Mouse (Mus musculus) kidney, adult 2 months (tissue): ENCODE measurements around the gene Gfra4. TPM values are rescaled to one million over a fixed set of nuclear protein-coding genes. Genes with fewer than 3 reads are reported as not detected.
A peak's percentile ranks its signal among the peaks of the same experiment; 100 is the strongest.

Source experiments
- DNase-seq: peaks from one replicate; pipeline ENCODE4 v3.0.0; 2021
- H3K27ac ChIP-seq: fragments of 200-500 bp; 2 replicates; pipeline ENCODE4 v1.5.1; 2012; ENCODE audit warnings: low read depth, low read length, control low read depth, inconsistent platforms; ENCODE audit not compliant: insufficient read depth
- H3K27me3 ChIP-seq: fragments of 200-500 bp; replicated peaks from 2 replicates; pipeline ENCODE4 v1.6.1; 2012; ENCODE audit warnings: mild to moderate bottlenecking, moderate library complexity, low read length, inconsistent platforms; ENCODE audit not compliant: control insufficient read depth, insufficient read depth
- H3K36me3 ChIP-seq: fragments of 200-500 bp; 2 replicates; pipeline ENCODE4 v1.6.1; 2012; ENCODE audit warnings: mild to moderate bottlenecking, moderate library complexity, low read length, inconsistent platforms; ENCODE audit not compliant: control insufficient read depth, insufficient read depth
- H3K4me1 ChIP-seq: fragments of 200-500 bp; 2 replicates; pipeline ENCODE4 v1.6.1; 2011; ENCODE audit warnings: low read length; ENCODE audit not compliant: control insufficient read depth, insufficient read depth
- H3K4me3 ChIP-seq: fragments of 200-500 bp; 2 replicates; pipeline ENCODE4 v1.5.1; 2011; ENCODE audit warnings: mild to moderate bottlenecking, low read depth, low read length, control low read depth; ENCODE audit not compliant: insufficient read depth
- CTCF ChIP-seq: fragments of 200-500 bp; conservative IDR thresholded peaks from 2 replicates; pipeline ENCODE4 v1.5.1; 2011; ENCODE audit warnings: low read depth, mild to moderate bottlenecking, control low read depth, low read length, moderate library complexity, mixed read lengths; ENCODE audit not compliant: insufficient read depth, insufficient read length
- POLR2A ChIP-seq: fragments of 200-500 bp; IDR thresholded peaks from one replicate; pipeline ENCODE4 v1.6.1; 2011; ENCODE audit warnings: low read depth, low read length, control low read depth
- WGBS: fragments of 180-500 bp; shearing (Covaris S2); methylation state at CpG from one replicate; pipeline ENCODE4 v1.1.7; 2018; 5-methylcytosine and 5-hydroxymethylcytosine counted together
- polyA plus RNA-seq: library from polyadenylated mRNA; depleted of rRNA; stranded (reverse); fragments of >200 nt; gene quantifications from 2 replicates; pipeline ENCODE4 v1.2.3, GENCODE M21; 2012

The Gfra4 gene
- polyA plus RNA-seq, 1 experiment: 7.2 TPM

DNA sequence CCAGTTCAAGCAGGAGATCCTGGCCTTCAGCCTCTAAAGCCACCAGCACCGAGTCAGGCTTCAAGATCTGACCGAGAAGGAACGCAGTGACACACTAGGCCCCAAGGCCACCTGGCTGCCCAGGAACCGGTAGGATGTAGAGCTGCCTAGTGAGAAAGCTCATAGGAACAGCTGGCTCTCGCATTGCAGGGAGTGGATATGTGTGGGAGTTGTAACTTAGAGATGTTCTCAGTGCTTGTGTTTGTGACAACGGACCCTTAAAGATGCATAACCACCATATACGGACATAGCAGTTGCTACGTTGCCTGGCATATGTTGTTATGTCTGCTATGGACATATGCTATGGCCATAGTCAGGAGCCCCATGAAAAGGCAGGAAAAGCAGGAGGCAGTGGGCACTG lies 15.8 kb upstream of the Gfra4 start:
- H3K36me3 ChIP-seq: no peaks in the 10 kb centered on the region
- no peaks in the 10 kb centered on the region for H3K4me1 ChIP-seq
- no peaks in the 10 kb centered on the region for H3K27me3 ChIP-seq
- no peak for DNase-seq
- H3K4me3 ChIP-seq: no peak overlapping the region
- WGBS: 93% methylated on average over 8 of the region's 8 CpGs
- H3K27ac ChIP-seq: no peak overlapping the region
- TF ChIP-seq CTCF (no peak), POLR2A (no peak)

GRCm38 (mm10) chr2:131056191-131056590 lies 13.3 kb upstream of the Gfra4 start:
- Histone ChIP-seq H3K27me3 (no peaks in the 10 kb centered on the region), H3K4me3 (no peak overlapping the region), H3K4me1 (no peaks in the 10 kb centered on the region), H3K27ac (no peak overlapping the region), H3K36me3 (no peaks in the 10 kb centered on the region)
- TF ChIP-seq CTCF (peak; percentile 63), POLR2A (no peak)
- WGBS: 5% methylated on average over 10 of the region's 10 CpGs
- peak; percentile 13 for DNase-seq

- Histone ChIP-seq H3K36me3 (no peaks in the 10 kb centered on the region), H3K4me3 (no peak overlapping the region), H3K4me1 (no peaks in the 10 kb centered on the region), H3K27me3 (no peaks in the 10 kb centered on the region), H3K27ac (no peak overlapping the region)
- TF ChIP-seq CTCF (peak; percentile 72), POLR2A (no peak)
- DNase-seq: peak; percentile 47
- WGBS: 5% methylated on average over 10 of the region's 10 CpGs
These were observed 12.7 kb upstream of the Gfra4 start for GRCm38 (mm10) chr2:131055631-131056030.

DNA sequence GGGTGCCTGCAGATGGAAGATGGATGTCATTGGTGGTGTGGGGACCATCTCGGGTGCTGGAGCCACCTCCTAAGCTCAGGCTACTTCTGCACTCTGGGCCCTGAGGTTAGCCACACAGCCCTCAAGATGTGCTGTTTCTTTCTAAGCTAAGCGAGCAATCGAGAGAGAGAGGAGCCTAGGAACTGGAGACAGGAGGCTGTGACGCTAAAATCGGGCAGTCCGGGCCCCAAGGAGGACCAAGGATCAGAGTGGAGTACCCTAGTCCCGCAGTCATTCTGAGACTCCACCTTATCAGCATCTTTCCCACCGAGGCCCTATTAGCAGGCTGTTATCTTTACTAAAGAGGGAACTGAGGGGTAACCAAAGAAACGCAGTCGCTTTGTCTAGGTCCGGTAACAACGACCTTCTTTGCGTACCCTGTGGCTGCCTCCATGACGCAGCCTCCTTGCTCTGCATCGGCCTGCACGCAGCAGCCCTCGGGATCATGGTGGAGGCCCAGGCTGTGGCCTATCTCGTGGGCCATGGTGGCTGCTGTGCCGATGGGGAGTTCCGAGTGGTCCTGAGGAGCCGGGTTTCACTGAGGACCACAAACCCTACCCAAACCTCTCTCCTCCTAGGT lies 11.9 kb upstream of the Gfra4 start:
- H3K27me3 ChIP-seq: no peaks in the 10 kb centered on the region
- no peak overlapping the region for H3K27ac ChIP-seq
- TF ChIP-seq CTCF (no peak), POLR2A (no peak)
- no peak for DNase-seq
- H3K4me1 ChIP-seq: no peaks in the 10 kb centered on the region
- H3K4me3 ChIP-seq: no peak overlapping the region
- 12% methylated on average over 21 of the region's 21 CpGs for WGBS
- H3K36me3 ChIP-seq: no peaks in the 10 kb centered on the region

DNA sequence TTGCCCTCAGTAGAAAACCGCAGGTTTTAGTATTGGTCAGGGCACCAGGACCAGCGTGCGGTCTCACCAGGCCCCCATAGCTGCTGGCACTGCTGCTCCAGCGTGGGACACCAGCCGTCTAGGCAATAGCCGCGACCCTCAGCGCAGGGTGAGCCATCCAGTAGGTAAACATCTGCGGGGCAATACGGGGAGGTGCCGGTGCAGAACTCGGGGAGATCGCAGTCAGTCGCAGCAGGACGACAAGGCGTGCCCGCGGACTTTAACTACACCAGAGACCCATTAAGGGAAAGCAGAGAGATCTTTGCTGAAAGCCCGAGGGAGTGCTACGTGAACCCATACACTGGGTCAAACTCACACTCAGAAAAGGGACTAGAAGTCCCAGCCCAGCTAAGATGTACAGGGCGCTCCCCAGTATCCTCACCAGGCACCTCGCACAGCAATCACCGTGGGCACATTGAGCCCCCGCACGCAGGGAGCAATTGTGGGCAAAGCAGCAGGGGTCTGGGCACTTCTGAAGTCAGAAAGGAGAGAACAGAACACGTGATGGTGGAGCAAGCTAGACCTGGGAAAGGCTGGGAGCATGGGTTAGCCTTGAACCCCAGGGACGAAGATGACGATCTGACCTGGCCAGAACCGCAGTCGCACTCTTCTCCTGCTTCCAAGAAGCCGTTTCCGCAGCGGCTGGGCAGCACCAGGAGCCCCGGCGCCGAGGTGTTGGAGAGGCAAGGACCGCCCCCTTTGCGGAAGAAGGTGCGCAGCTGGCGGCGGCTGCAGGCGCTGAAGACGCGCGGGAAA lies 11.2 kb upstream of the Gfra4 start:
- H3K36me3 ChIP-seq: no peaks in the 10 kb centered on the region
- 6% methylated on average over 45 of the region's 45 CpGs for WGBS
- DNase-seq: no peak
- no peak overlapping the region for H3K27ac ChIP-seq
- H3K27me3 ChIP-seq: no peaks in the 10 kb centered on the region
- H3K4me1 ChIP-seq: no peaks in the 10 kb centered on the region
- TF ChIP-seq POLR2A: no peak
- TF ChIP-seq CTCF: no peak
- H3K4me3 ChIP-seq: no peak overlapping the region

- Histone ChIP-seq H3K4me1 (no peaks in the 10 kb centered on the region), H3K36me3 (no peaks in the 10 kb centered on the region), H3K27ac (no peak overlapping the region), H3K4me3 (no peak overlapping the region), H3K27me3 (no peaks in the 10 kb centered on the region)
- DNase-seq: no peak
- TF ChIP-seq POLR2A (no peak), CTCF (no peak)
- WGBS: 67% methylated on average over 6 of the region's 6 CpGs
These were observed 10.1 kb upstream of the Gfra4 start for GRCm38 (mm10) chr2:131052862-131053418.

DNA sequence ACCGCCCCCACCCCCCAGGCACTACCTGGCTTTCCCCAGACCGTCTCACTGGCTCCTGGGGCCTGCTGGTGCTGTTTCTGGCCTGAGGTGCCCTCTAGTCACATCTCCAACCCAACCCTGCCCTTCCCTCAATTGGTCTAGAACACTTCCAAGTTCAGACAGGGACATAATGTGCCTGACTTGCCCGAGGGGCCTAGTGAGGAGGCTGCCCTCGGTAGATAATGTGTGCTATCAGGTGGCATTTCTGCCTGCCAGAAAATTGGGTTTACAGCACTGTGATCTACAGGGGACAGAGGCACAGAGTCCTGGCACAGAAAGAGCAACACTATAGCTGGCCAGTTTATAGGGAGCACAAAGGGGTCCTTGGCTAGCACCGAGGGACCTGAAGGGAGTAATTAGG lies 9.2 kb upstream of the Gfra4 start:
- no peaks in the 10 kb centered on the region for H3K4me1 ChIP-seq
- DNase-seq: no peak
- H3K4me3 ChIP-seq: no peak overlapping the region
- WGBS: 76% methylated on average over 5 of the region's 5 CpGs
- no peaks in the 10 kb centered on the region for H3K27me3 ChIP-seq
- no peaks in the 10 kb centered on the region for H3K36me3 ChIP-seq
- no peak overlapping the region for H3K27ac ChIP-seq
- no peak for TF ChIP-seq CTCF
- TF ChIP-seq POLR2A: no peak

- no peak for TF ChIP-seq POLR2A
- TF ChIP-seq CTCF: no peak
These were observed 3.1 kb upstream of the Gfra4 start for GRCm38 (mm10) chr2:131046025-131046424.

More at GRCm38 (mm10) chr2:131046025-131046424, 3.1 kb upstream of the Gfra4 start:
- H3K27ac ChIP-seq: no peak overlapping the region
- H3K27me3 ChIP-seq: no peaks in the 10 kb centered on the region
- no peak for DNase-seq
- no peaks in the 10 kb centered on the region for H3K36me3 ChIP-seq
- H3K4me3 ChIP-seq: no peak overlapping the region
- peaks cover 2% of the 10 kb centered on the region; the same call in 1 of the 2 replicates for H3K4me1 ChIP-seq
- WGBS: 80% methylated on average over 2 of the region's 2 CpGs
